Mouse (Mus musculus) heart, embryonic 12.5 days (tissue): ENCODE measurements at regions not wholly inside any gene's neighbourhood (a gene's known extent, or its start where the extent isn't known, plus 50 kb on each side); places are given as distances from the start of the nearest gene placed in this dataset.

Source experiments
- ATAC-seq: fragments of 200-750 bp; cut with Nextera tagmentation; 2 replicates; pipeline ENCODE4 v1.8.0; 2017; ENCODE audit warnings: moderate TSS enrichment, moderate library complexity; ENCODE audit not compliant: insufficient number of reproducible peaks, low FRiP score
- H3K27ac ChIP-seq: fragments of 300-500 bp; sonication (generic); 2 replicates; pipeline ENCODE4 v1.5.1; 2016; ENCODE audit warnings: mild to moderate bottlenecking, moderate library complexity; ENCODE audit not compliant: poor library complexity, severe bottlenecking
- H3K27me3 ChIP-seq: fragments of 300-500 bp; sonication (generic); replicated peaks from 2 replicates; pipeline ENCODE4 v1.6.1; 2016; ENCODE audit warnings: mild to moderate bottlenecking, moderate library complexity
- H3K36me3 ChIP-seq: fragments of 300-500 bp; sonication (generic); 2 replicates; pipeline ENCODE4 v1.6.1; 2016; ENCODE audit warnings: mild to moderate bottlenecking, moderate library complexity
- H3K4me1 ChIP-seq: fragments of 300-500 bp; sonication (generic); replicated peaks from 2 replicates; pipeline ENCODE4 v1.6.1; 2016; ENCODE audit warnings: mild to moderate bottlenecking
- H3K4me2 ChIP-seq: fragments of 300-500 bp; sonication (generic); 2 replicates; pipeline ENCODE4 v1.6.1; 2016; ENCODE audit warnings: mild to moderate bottlenecking, moderate library complexity
- H3K4me3 ChIP-seq: fragments of 300-500 bp; sonication (generic); 2 replicates; pipeline ENCODE4 v1.5.1; 2016; ENCODE audit warnings: mild to moderate bottlenecking
- H3K9ac ChIP-seq: fragments of 300-500 bp; sonication (generic); 2 replicates; pipeline ENCODE4 v1.6.1; 2016; ENCODE audit warnings: mild to moderate bottlenecking, moderate library complexity
- H3K9me3 ChIP-seq: fragments of 300-500 bp; sonication (generic); replicated peaks from 2 replicates; pipeline ENCODE4 v1.6.1; 2016; ENCODE audit warnings: mild to moderate bottlenecking, moderate library complexity
- WGBS: fragments of 180-500 bp; shearing (Covaris S2); methylation state at CpG from one replicate; pipeline ENCODE4 v1.1.7; 2016; 5-methylcytosine and 5-hydroxymethylcytosine counted together

GRCm38 (mm10) chr3:100362983-100363382 lies 126.1 kb downstream of the Tent5c start:
- WGBS, result 73% methylated on average over 3 of the region's 3 CpGs
- H3K36me3 ChIP-seq, result no peaks in the 10 kb centered on the region
- H3K27me3 ChIP-seq, result no peaks in the 10 kb centered on the region
- H3K4me2 ChIP-seq, result no peak overlapping the region
- ATAC-seq, result no peak
- H3K9me3 ChIP-seq, result no peaks in the 10 kb centered on the region
- no peak overlapping the region for H3K9ac ChIP-seq
- no peak overlapping the region for H3K27ac ChIP-seq
- no peak overlapping the region for H3K4me3 ChIP-seq
- no peaks in the 10 kb centered on the region; the same call in 1 of the 2 replicates for H3K4me1 ChIP-seq

DNA sequence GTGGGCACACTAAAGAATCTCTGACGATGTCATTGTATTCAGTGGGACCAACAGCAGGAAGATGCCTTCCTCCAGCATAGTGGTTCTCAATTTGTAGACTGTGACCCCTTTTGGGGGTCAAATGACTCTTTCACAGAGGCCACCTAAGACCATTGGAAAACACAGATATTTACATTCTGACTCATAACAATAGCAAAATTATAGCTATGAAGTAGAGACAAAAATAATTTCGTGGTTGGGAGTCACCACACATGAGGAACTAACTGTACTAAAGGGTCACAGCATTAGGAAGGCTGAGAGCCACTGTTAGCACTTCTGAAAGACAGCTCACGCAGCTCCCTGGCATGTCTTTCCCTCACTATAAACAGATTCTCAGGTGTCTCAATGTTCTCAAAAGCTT lies 129.1 kb downstream of the Tent5c start:
- no peaks in the 10 kb centered on the region for H3K27me3 ChIP-seq
- no peaks in the 10 kb centered on the region for H3K36me3 ChIP-seq
- H3K9ac ChIP-seq, result no peak overlapping the region
- H3K27ac ChIP-seq, result no peak overlapping the region
- no peak overlapping the region for H3K4me2 ChIP-seq
- WGBS, result 74% methylated on average over 3 of the region's 3 CpGs
- H3K4me1 ChIP-seq, result no peaks in the 10 kb centered on the region
- no peak overlapping the region for H3K4me3 ChIP-seq
- H3K9me3 ChIP-seq, result no peaks in the 10 kb centered on the region
- ATAC-seq, result no peak

DNA sequence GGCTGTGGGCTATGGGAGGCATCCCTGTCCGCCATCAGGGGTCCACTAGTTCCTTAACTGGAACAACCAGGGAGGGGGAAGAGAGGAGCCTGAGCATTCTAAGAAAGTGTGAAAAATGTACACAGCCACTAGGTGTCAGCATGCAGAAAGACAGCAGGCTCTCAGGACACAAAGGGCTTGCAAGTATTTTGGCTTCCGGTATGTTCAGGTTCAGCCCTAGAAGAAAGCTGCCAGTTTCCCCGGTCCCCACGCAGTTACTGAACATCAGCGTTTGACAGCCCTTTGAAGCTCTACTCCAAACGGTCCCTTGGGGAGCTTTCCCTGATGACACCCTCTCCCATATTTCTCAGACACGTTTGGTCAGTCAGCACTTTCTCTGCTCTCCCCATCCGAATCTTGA lies 130.1 kb downstream of the Tent5c start:
- H3K4me3 ChIP-seq, result peak overlapping the region; percentile 21
- no peak for ATAC-seq
- 0 out of 2 replicates have a peak overlapping the region, but pooled peaks have one; percentile 10 for H3K9ac ChIP-seq
- H3K4me2 ChIP-seq, result peak overlapping the region; percentile 60
- H3K27ac ChIP-seq, result no peak overlapping the region
- 19% methylated on average over 8 of the region's 8 CpGs for WGBS
- no peaks in the 10 kb centered on the region for H3K9me3 ChIP-seq
- H3K27me3 ChIP-seq, result no peaks in the 10 kb centered on the region
- H3K36me3 ChIP-seq, result no peaks in the 10 kb centered on the region
- H3K4me1 ChIP-seq, result no peaks in the 10 kb centered on the region

DNA sequence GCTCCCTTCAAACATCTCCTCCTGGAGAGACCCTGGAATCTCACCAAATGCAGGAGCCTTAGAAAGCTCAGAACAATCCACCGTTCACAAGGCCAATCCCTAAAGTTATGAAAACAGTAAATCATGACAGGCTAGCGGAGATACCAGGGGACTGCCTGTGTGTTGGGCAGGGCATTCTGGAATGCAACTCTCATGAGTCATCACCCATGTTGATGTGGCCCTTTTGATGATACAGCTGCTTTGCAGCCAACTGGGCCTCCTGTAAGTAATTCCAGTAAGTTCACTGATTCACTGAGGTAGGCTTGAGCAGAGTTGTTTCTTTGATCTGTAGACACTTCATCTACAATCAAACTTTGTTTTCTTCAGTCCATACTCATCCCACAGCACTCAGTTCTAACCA lies 155.6 kb downstream of the Tent5c start:
- H3K9me3 ChIP-seq, result no peaks in the 10 kb centered on the region
- H3K4me1 ChIP-seq, result no peaks in the 10 kb centered on the region
- WGBS, result 63% methylated on average over 2 of the region's 2 CpGs
- no peaks in the 10 kb centered on the region for H3K36me3 ChIP-seq
- H3K9ac ChIP-seq, result no peak overlapping the region
- no peak for ATAC-seq
- H3K27ac ChIP-seq, result no peak overlapping the region
- no peak overlapping the region for H3K4me3 ChIP-seq
- H3K4me2 ChIP-seq, result no peak overlapping the region
- no peaks in the 10 kb centered on the region for H3K27me3 ChIP-seq

GRCm38 (mm10) chr3:100318357-100318756 lies 156.2 kb upstream of the Wdr3 start:
- Histone ChIP-seq H3K27ac (no peak overlapping the region), H3K4me2 (no peak overlapping the region), H3K27me3 (no peaks in the 10 kb centered on the region), H3K36me3 (no peaks in the 10 kb centered on the region), H3K4me3 (no peak overlapping the region), H3K9ac (no peak overlapping the region), H3K9me3 (no peaks in the 10 kb centered on the region), H3K4me1 (no peaks in the 10 kb centered on the region)
- ATAC-seq, result no peak

DNA sequence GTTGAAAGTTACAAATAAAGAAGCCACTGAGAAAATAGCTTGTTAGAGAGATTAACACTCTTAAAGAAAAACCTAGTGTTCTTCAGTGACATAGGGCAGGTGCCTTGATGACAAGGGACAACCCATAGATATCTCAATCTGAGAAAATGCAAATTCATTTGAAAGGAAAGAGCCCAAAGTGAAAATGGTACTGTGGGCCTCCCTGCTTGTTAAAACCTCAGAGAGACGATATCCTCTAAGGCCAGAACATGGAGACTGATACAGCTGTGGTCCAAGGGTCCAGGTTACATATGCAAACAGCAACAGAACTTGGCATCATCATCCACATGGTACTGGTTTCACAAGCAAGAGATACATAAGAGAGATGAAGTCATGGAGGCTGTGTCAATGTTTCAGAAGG lies 125.6 kb upstream of the Wdr3 start:
- H3K9ac ChIP-seq, result no peak overlapping the region
- WGBS, result 81% methylated on average over 1 of the region's 1 CpGs
- H3K27me3 ChIP-seq, result no peaks in the 10 kb centered on the region

GRCm38 (mm10) chr3:100266976-100267375 lies 104.8 kb upstream of the Wdr3 start:
- Histone ChIP-seq H3K27me3 (no peaks in the 10 kb centered on the region), H3K4me3 (no peak overlapping the region), H3K4me1 (no peaks in the 10 kb centered on the region), H3K4me2 (no peak overlapping the region), H3K27ac (no peak overlapping the region), H3K9ac (no peak overlapping the region), H3K36me3 (no peaks in the 10 kb centered on the region), H3K9me3 (no peaks in the 10 kb centered on the region)
- ATAC-seq, result no peak

More for the DNA sequence above, 125.6 kb upstream of the Wdr3 start:
- no peak overlapping the region for H3K4me2 ChIP-seq
- H3K36me3 ChIP-seq, result no peaks in the 10 kb centered on the region
- no peak overlapping the region for H3K4me3 ChIP-seq
- H3K4me1 ChIP-seq, result no peaks in the 10 kb centered on the region
- H3K27ac ChIP-seq, result no peak overlapping the region
- H3K9me3 ChIP-seq, result no peaks in the 10 kb centered on the region
- no peak for ATAC-seq

DNA sequence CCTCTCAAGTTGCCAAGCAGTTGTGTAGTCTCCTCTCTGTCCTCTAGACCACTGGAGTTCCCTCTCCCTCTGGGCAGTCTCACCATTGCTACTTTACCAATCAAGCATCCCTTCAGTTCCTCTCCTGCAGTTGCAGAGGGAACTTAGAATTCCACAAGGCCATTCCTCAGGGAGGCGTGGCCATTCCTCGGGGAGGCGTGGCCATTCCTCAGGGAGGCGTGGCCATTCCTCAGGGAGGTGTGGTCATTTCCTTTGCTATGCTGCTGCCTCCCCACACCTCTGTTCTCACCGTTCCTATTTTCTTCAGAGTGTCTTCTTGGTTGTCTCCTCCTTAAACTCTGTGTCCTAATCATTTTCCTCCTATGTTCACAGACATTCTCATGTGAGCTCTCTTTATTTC lies 102.8 kb upstream of the Wdr3 start:
- H3K9ac ChIP-seq, result no peak overlapping the region
- WGBS, result 41% methylated on average over 5 of the region's 5 CpGs
- H3K4me3 ChIP-seq, result no peak overlapping the region
- H3K27ac ChIP-seq, result no peak overlapping the region
- H3K4me1 ChIP-seq, result no peaks in the 10 kb centered on the region
- H3K36me3 ChIP-seq, result no peaks in the 10 kb centered on the region
- no peaks in the 10 kb centered on the region for H3K27me3 ChIP-seq
- ATAC-seq, result no peak
- H3K9me3 ChIP-seq, result no peaks in the 10 kb centered on the region
- H3K4me2 ChIP-seq, result no peak overlapping the region
